Mouse (Mus musculus): ENCODE data around the gene Ms4a4a.

Gene Ms4a4a

DNA sequence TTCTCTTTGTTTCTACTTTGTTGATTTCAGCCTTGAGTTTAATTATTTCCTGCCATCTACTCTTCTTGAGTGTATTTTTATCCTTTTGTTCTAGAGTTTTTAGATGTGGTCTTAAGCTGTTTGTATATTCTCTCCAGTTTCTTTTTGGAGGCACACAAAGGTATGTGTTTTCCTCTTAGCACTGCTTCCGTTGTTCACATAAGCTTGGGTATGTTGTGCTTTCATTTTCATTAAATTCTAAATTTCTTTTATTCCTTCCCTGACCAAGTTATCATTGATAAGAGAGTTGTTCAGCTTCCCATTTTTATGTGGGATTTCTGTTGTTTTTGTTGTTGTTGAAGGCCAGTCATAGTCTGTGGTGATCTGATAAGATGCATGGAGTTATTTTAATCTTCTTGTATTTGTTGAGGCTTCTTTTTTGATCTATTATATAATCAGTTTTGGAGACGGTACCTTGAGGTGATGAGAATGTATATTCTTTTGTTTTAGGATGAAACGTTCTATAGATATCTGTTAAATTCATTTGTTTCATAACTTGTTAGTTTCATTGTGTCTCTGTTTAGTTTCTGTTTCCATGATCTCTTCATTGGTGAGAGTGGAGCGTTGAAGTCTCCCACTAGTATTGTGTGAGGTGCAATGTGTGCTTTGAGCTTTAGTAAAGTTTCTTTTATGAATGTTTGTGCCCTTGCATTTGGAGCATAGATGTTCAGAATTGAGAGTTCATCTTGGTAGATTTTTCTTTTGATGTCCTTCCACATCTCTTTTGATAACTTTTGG is 59.9 kb downstream of the Ms4a4a start:
- DNase-seq: no peak

Data from lung, adult 18-20 months (tissue).